Mouse (Mus musculus): ENCODE measurements at regions not wholly inside any gene's neighbourhood (a gene's known extent, or its start where the extent isn't known, plus 50 kb on each side); places are given as distances from the start of the nearest gene placed in this dataset.

GRCm38 (mm10) chr5:44922129-44922775, 122.8 kb upstream of the Ldb2 start:
- no peaks in the 10 kb centered on the region for H3K27me3 ChIP-seq (ENCODE audit: control insufficient read depth, insufficient read depth, low read length)
- H3K79me2 ChIP-seq (ENCODE audit: control insufficient read depth, insufficient read depth, low read length): no peaks in the 10 kb centered on the region
- H3K27ac ChIP-seq (replicated peaks; ENCODE audit: insufficient read depth, low read depth, low read length): no peak overlapping the region
- no peak for TF ChIP-seq POLR2A (IDR thresholded peaks at IDR 0.05; ENCODE audit: extremely low read depth, insufficient read depth, low read length)
- TF ChIP-seq CTCF (IDR thresholded peaks at IDR 0.05; ENCODE audit: low read depth, low read length): no peak
- 81% methylated on average over 2 of the region's 2 CpGs for WGBS
- no peak overlapping the region for H3K4me3 ChIP-seq (ENCODE audit: insufficient read depth, low read depth, low read length)
- H3K36me3 ChIP-seq (ENCODE audit: control insufficient read depth, insufficient read depth, low read length): no peaks in the 10 kb centered on the region
- no peak for DNase-seq (ENCODE audit: extremely low read depth, low read depth, low spot score)
- H3K4me1 ChIP-seq (ENCODE audit: control insufficient read depth, insufficient read depth, low read length): no peaks in the 10 kb centered on the region
- H3K9ac ChIP-seq (ENCODE audit: low read depth, low read length): no peak overlapping the region

- no peaks in the 10 kb centered on the region for H3K36me3 ChIP-seq (ENCODE audit: control insufficient read depth, insufficient read depth, low read length)
- no peak for DNase-seq (ENCODE audit: extremely low read depth, low read depth, low spot score)
- 91% methylated on average over 6 of the region's 6 CpGs for WGBS
- H3K79me2 ChIP-seq (ENCODE audit: control insufficient read depth, insufficient read depth, low read length): no peaks in the 10 kb centered on the region
- no peaks in the 10 kb centered on the region for H3K27me3 ChIP-seq (ENCODE audit: control insufficient read depth, insufficient read depth, low read length)
- no peak overlapping the region for H3K4me3 ChIP-seq (ENCODE audit: insufficient read depth, low read depth, low read length)
- H3K4me1 ChIP-seq (ENCODE audit: control insufficient read depth, insufficient read depth, low read length): no peaks in the 10 kb centered on the region
- H3K27ac ChIP-seq (replicated peaks; ENCODE audit: insufficient read depth, low read depth, low read length): no peak overlapping the region
- TF ChIP-seq POLR2A (IDR thresholded peaks at IDR 0.05; ENCODE audit: extremely low read depth, insufficient read depth, low read length) (no peak), CTCF (IDR thresholded peaks at IDR 0.05; ENCODE audit: low read depth, low read length) (no peak)
- H3K9ac ChIP-seq (ENCODE audit: low read depth, low read length): no peak overlapping the region
Measured at GRCm38 (mm10) chr5:44917816-44918213, 118.3 kb upstream of the Ldb2 start.

GRCm38 (mm10) chr5:44917173-44917815, 117.8 kb upstream of the Ldb2 start:
- TF ChIP-seq POLR2A (IDR thresholded peaks at IDR 0.05; ENCODE audit: extremely low read depth, insufficient read depth, low read length) (no peak), CTCF (IDR thresholded peaks at IDR 0.05; ENCODE audit: low read depth, low read length) (no peak)
- Histone ChIP-seq H3K4me3 (ENCODE audit: insufficient read depth, low read depth, low read length) (no peak overlapping the region), H3K36me3 (ENCODE audit: control insufficient read depth, insufficient read depth, low read length) (no peaks in the 10 kb centered on the region), H3K4me1 (ENCODE audit: control insufficient read depth, insufficient read depth, low read length) (no peaks in the 10 kb centered on the region), H3K27me3 (ENCODE audit: control insufficient read depth, insufficient read depth, low read length) (no peaks in the 10 kb centered on the region), H3K9ac (ENCODE audit: low read depth, low read length) (no peak overlapping the region), H3K79me2 (ENCODE audit: control insufficient read depth, insufficient read depth, low read length) (no peaks in the 10 kb centered on the region), H3K27ac (replicated peaks; ENCODE audit: insufficient read depth, low read depth, low read length) (no peak overlapping the region)
- DNase-seq (ENCODE audit: extremely low read depth, low read depth, low spot score): no peak
- 76% methylated on average over 16 of the region's 16 CpGs for WGBS

- WGBS: 81% methylated on average over 6 of the region's 6 CpGs
- Histone ChIP-seq H3K79me2 (ENCODE audit: control insufficient read depth, insufficient read depth, low read length) (no peaks in the 10 kb centered on the region), H3K27me3 (ENCODE audit: control insufficient read depth, insufficient read depth, low read length) (no peaks in the 10 kb centered on the region)
Measured at GRCm38 (mm10) chr5:44902541-44902940, 103.1 kb upstream of the Ldb2 start.

GRCm38 (mm10) chr5:44886566-44887070, 87.1 kb upstream of the Ldb2 start:
- TF ChIP-seq POLR2A (IDR thresholded peaks at IDR 0.05; ENCODE audit: extremely low read depth, insufficient read depth, low read length) (no peak), CTCF (IDR thresholded peaks at IDR 0.05; ENCODE audit: low read depth, low read length) (no peak)
- no peaks in the 10 kb centered on the region for H3K4me1 ChIP-seq (ENCODE audit: control insufficient read depth, insufficient read depth, low read length)
- no peak for DNase-seq (ENCODE audit: extremely low read depth, low read depth, low spot score)
- no peaks in the 10 kb centered on the region for H3K79me2 ChIP-seq (ENCODE audit: control insufficient read depth, insufficient read depth, low read length)
- 68% methylated on average over 4 of the region's 4 CpGs for WGBS
- H3K27me3 ChIP-seq (ENCODE audit: control insufficient read depth, insufficient read depth, low read length): no peaks in the 10 kb centered on the region
- H3K36me3 ChIP-seq (ENCODE audit: control insufficient read depth, insufficient read depth, low read length): no peaks in the 10 kb centered on the region
- no peak overlapping the region for H3K9ac ChIP-seq (ENCODE audit: low read depth, low read length)
- H3K27ac ChIP-seq (replicated peaks; ENCODE audit: insufficient read depth, low read depth, low read length): no peak overlapping the region
- no peak overlapping the region for H3K4me3 ChIP-seq (ENCODE audit: insufficient read depth, low read depth, low read length)

More at GRCm38 (mm10) chr5:44902541-44902940, 103.1 kb upstream of the Ldb2 start:
- no peaks in the 10 kb centered on the region for H3K36me3 ChIP-seq (ENCODE audit: control insufficient read depth, insufficient read depth, low read length)
- no peak overlapping the region for H3K27ac ChIP-seq (replicated peaks; ENCODE audit: insufficient read depth, low read depth, low read length)
- no peaks in the 10 kb centered on the region for H3K4me1 ChIP-seq (ENCODE audit: control insufficient read depth, insufficient read depth, low read length)
- DNase-seq (ENCODE audit: extremely low read depth, low read depth, low spot score): no peak
- H3K9ac ChIP-seq (ENCODE audit: low read depth, low read length): no peak overlapping the region
- TF ChIP-seq POLR2A (IDR thresholded peaks at IDR 0.05; ENCODE audit: extremely low read depth, insufficient read depth, low read length) (no peak), CTCF (IDR thresholded peaks at IDR 0.05; ENCODE audit: low read depth, low read length) (no peak)
- H3K4me3 ChIP-seq (ENCODE audit: insufficient read depth, low read depth, low read length): no peak overlapping the region

GRCm38 (mm10) chr5:44876946-44877345, 77.5 kb upstream of the Ldb2 start:
- H3K27ac ChIP-seq (replicated peaks; ENCODE audit: insufficient read depth, low read depth, low read length): no peak overlapping the region
- no peak overlapping the region for H3K9ac ChIP-seq (ENCODE audit: low read depth, low read length)
- TF ChIP-seq POLR2A (IDR thresholded peaks at IDR 0.05; ENCODE audit: extremely low read depth, insufficient read depth, low read length): no peak
- no peak for TF ChIP-seq CTCF (IDR thresholded peaks at IDR 0.05; ENCODE audit: low read depth, low read length)
- no peaks in the 10 kb centered on the region for H3K4me1 ChIP-seq (ENCODE audit: control insufficient read depth, insufficient read depth, low read length)
- H3K27me3 ChIP-seq (ENCODE audit: control insufficient read depth, insufficient read depth, low read length): no peaks in the 10 kb centered on the region
- 73% methylated on average over 3 of the region's 3 CpGs for WGBS
- H3K79me2 ChIP-seq (ENCODE audit: control insufficient read depth, insufficient read depth, low read length): no peaks in the 10 kb centered on the region
- no peaks in the 10 kb centered on the region for H3K36me3 ChIP-seq (ENCODE audit: control insufficient read depth, insufficient read depth, low read length)
- no peak overlapping the region for H3K4me3 ChIP-seq (ENCODE audit: insufficient read depth, low read depth, low read length)
- no peak for DNase-seq (ENCODE audit: extremely low read depth, low read depth, low spot score)

All from liver, adult 2 months (tissue).